Mouse (Mus musculus) forelimb bud, embryonic 11.5 days (tissue): ENCODE data around the gene Efna5.

ENCODE experiments used
- DNase-seq: peaks from one replicate; pipeline ENCODE4 v3.0.0-alpha.2; 2012; ENCODE audit warnings: low read depth, low spot score

The Efna5 gene

GRCm38 (mm10) chr17:62657832-62658630, 223.1 kb downstream of the Efna5 start:
- no peak for DNase-seq

GRCm38 (mm10) chr17:62657051-62657450, 224.1 kb downstream of the Efna5 start:
- DNase-seq: no peak

- no peak for DNase-seq
Observed at GRCm38 (mm10) chr17:62656591-62656990, 224.5 kb downstream of the Efna5 start.

- DNase-seq: no peak
Observed at GRCm38 (mm10) chr17:62655819-62656355, 225.2 kb downstream of the Efna5 start.

- DNase-seq: no peak
Observed at GRCm38 (mm10) chr17:62652451-62652850, 228.7 kb downstream of the Efna5 start.

GRCm38 (mm10) chr17:62651696-62652095, 229.4 kb downstream of the Efna5 start:
- DNase-seq: no peak

- no peak for DNase-seq
Observed at GRCm38 (mm10) chr17:62649293-62649950, 231.7 kb downstream of the Efna5 start.

- no peak for DNase-seq
Observed at GRCm38 (mm10) chr17:62646836-62647235, 234.3 kb downstream of the Efna5 start.

- peak; percentile 17 for DNase-seq
Observed at GRCm38 (mm10) chr17:62642447-62643145, 238.5 kb downstream of the Efna5 start.

- no peak for DNase-seq
Observed at GRCm38 (mm10) chr17:62640654-62641053, 240.5 kb downstream of the Efna5 start.

GRCm38 (mm10) chr17:62636896-62637295, 244.2 kb downstream of the Efna5 start:
- no peak for DNase-seq

GRCm38 (mm10) chr17:62634937-62635336, 246.2 kb downstream of the Efna5 start:
- DNase-seq: no peak

- no peak for DNase-seq
Observed at GRCm38 (mm10) chr17:62628474-62628873, 252.6 kb downstream of the Efna5 start.

- no peak for DNase-seq
Observed at GRCm38 (mm10) chr17:62627508-62627907, 253.6 kb downstream of the Efna5 start.

- DNase-seq: peak; percentile 29
Observed at GRCm38 (mm10) chr17:62625646-62626020, 255.5 kb downstream of the Efna5 start.

- DNase-seq: no peak
Observed at GRCm38 (mm10) chr17:62624804-62625645, 256.1 kb downstream of the Efna5 start.

GRCm38 (mm10) chr17:62623224-62623623, 257.9 kb downstream of the Efna5 start:
- no peak for DNase-seq

- no peak for DNase-seq
Observed at GRCm38 (mm10) chr17:62622481-62622880, 258.6 kb downstream of the Efna5 start.

GRCm38 (mm10) chr17:62615159-62615558, 266.0 kb downstream of the Efna5 start:
- no peak for DNase-seq

- peak; percentile 19 for DNase-seq
Observed at GRCm38 (mm10) chr17:62614708-62615107, 266.4 kb downstream of the Efna5 start.

GRCm38 (mm10) chr17:62614237-62614636, 266.9 kb downstream of the Efna5 start:
- peak; percentile 24 for DNase-seq
